Mouse (Mus musculus): Measurements from ENCODE around the gene Rpl3l. TPM values are rescaled to one million over a fixed set of nuclear protein-coding genes. Genes with fewer than 3 reads are reported as not detected.

Gene Rpl3l
- not detected for polyA plus RNA-seq (2012; fragmentation: generic; extraction: Trizol)

DNA sequence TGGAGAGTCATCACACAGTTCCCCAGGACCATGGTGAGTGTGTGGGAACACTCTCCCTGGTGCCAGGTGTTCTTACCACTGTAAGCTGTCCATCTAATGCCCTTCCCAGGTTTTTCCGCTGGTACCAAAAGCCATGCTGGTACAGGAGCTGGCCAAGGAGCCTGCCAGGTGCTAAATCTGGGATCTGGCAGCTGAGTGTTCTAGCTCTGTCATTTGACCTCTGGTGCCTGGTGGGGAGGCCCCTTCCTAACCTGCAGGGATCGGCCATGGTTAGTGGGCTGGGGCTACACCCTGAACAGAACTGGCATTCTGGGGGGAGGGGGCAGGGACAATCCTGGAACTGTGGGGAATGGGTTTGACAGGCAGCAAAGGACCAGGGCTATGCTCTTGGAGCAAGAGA lies at the start of gene Rpl3l:
Gene Rpl3l, plus strand, starts transcription at position 203 of the 400 bp plus-strand sequence.

GRCm38 (mm10) chr17:24689251-24690081 lies 38.2 kb upstream of the Rpl3l start, which contains the start of gene Syngr3:
TSS of gene Syngr3 (minus strand) at chr17:24689955.

DNA sequence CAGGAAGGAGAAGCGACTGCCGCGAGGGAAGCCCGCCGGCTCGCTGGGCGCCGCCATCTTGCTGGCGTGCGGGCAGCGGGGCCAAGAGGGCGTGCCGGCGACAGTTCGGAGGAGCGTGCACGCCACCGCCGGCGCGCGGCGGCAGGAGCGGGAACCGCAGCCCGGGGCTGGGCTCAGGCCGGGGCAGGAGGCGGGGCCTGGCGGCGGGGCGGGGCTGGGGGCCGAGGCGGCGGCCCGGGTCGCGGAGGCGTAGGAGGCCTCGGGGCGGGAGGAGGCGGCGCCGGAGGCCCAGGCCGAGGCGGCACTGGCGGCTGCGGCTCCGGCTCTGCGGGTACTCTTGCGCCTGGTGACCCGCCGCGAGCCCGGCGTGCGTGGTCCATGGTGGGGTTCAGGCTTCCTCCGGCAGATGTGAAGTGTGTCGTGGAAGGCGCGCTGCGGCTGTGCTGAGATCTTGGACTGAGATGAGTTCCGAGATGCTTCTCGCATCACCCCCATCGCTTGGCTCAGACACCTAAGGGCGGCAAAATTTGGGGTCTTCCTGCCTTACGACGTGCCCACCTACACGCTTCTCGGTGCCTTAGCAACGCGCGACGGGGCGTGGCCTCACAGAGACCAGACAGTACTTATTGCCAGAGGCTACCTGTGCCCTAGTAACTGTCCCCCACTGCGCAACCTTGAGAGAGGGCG lies 31.5 kb upstream of the Rpl3l start, which contains the start of the genes Gfer and Noxo1:
Gene Gfer, minus strand, starts transcription at position 146 of the 687 bp plus-strand sequence.
Gene Noxo1, plus strand, starts transcription at position 224 of the 687 bp plus-strand sequence.

GRCm38 (mm10) chr17:24706982-24707800 lies 20.4 kb upstream of the Rpl3l start, which contains the start of gene Tbl3:
TSS of gene Tbl3 (minus strand) at chr17:24707660.

DNA sequence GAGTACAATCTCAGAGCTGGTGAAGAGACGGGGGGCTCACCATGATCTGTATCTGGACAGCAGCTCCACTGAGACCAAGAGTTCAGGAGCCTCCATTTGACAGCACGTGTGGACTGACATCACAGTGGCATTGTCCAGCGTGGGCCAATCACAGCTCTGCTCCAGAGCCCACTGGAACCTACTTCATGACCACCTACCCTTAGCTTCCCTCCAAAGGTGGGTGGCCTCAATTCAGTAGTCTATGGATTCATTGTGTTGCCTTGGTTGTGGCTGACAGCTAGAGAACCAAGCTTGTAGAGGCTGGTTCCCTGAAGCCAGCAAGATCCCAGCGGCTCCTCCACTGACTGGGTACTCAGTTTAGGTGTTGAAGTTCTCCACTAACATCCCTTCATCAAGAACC lies 9.7 kb upstream of the Rpl3l start, which contains the start of the genes Rnf151 and Rps2:
Gene Rnf151, minus strand, starts transcription at position 121 of the 400 bp plus-strand sequence.
Gene Rps2, plus strand, starts transcription at position 174 of the 400 bp plus-strand sequence.

DNA sequence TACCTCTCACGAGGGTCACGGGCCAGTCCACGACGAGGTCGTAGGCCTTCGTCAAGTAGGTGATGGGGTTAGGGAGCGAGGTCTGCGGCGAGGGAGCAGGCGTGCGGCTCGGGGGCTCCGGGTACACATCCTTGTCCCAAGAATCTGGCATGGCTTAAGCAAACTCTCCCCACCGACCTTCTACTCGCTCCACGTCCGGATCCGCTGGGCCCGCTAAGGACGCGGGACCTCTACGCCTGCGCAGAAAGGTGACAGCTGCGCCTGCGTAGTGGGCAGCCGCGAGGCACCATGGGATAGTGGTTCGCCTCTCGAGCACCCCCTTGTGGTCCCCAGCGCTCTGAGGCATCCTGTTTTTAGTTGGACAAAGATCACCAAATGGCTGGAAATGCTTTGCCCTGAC lies 3.4 kb upstream of the Rpl3l start, which contains the start of gene Ndufb10:
Gene Ndufb10, minus strand, starts transcription at position 295 of the 400 bp plus-strand sequence.

GRCm38 (mm10) chr17:24736330-24737051 lies 8.9 kb downstream of the Rpl3l start, which contains the start of gene Msrb1:
TSS of gene Msrb1 (plus strand) at chr17:24736642.

GRCm38 (mm10) chr17:24752415-24753394 lies 25.1 kb downstream of the Rpl3l start, which contains the start of gene Hs3st6:
TSS of gene Hs3st6 (plus strand) at chr17:24752988.

Other genes with a start within 250 kb of the Rpl3l start
- 10 to 100 TPM; 11.5 to 32.9 TPM for gene Mlst8, start 248.7 kb upstream of the Rpl3l start, polyA plus RNA-seq (2012; fragmentation: generic; extraction: Trizol)
- under 1 TPM; 0.26 to 0.51 TPM for gene Caskin1, start 239.2 kb upstream of the Rpl3l start, polyA plus RNA-seq (2012; fragmentation: generic; extraction: Trizol)
- 100 to 1,000 TPM in 1 of 2 experiments, 10 to 100 TPM in 1; 68.5 to 103 TPM for gene Traf7, start 199.9 kb upstream of the Rpl3l start, polyA plus RNA-seq (2012; fragmentation: generic; extraction: Trizol)
- gene Rab26, start 193.6 kb upstream of the Rpl3l start, polyA plus RNA-seq (2012; fragmentation: generic; extraction: Trizol), result under 1 TPM; 0.11 to 0.22 TPM
- gene Pkd1, start 178.0 kb upstream of the Rpl3l start, polyA plus RNA-seq (2012; fragmentation: generic; extraction: Trizol), result 10 to 100 TPM in 1 of 2 experiments, 1 to 10 TPM in 1; 6.9 to 98.9 TPM
- gene Tsc2, start 95.2 kb upstream of the Rpl3l start, polyA plus RNA-seq (2012; fragmentation: generic; extraction: Trizol), result 100 to 1,000 TPM in 1 of 2 experiments, 10 to 100 TPM in 1; 78.3 to 110 TPM
- 10 to 100 TPM; 27.3 to 51.1 TPM for gene Nthl1, start 95.1 kb upstream of the Rpl3l start, polyA plus RNA-seq (2012; fragmentation: generic; extraction: Trizol)
- 10 to 100 TPM in 1 of 2 experiments, 1 to 10 TPM in 1; 2.8 to 26.5 TPM for gene Slc9a3r2, start 77.5 kb upstream of the Rpl3l start, polyA plus RNA-seq (2012; fragmentation: generic; extraction: Trizol)
- not detected for gene Npw, start 69.4 kb upstream of the Rpl3l start, polyA plus RNA-seq (2012; fragmentation: generic; extraction: Trizol)
- gene Zfp598, start 58.1 kb upstream of the Rpl3l start, polyA plus RNA-seq (2012; fragmentation: generic; extraction: Trizol), result 10 to 100 TPM; 14.9 to 24.2 TPM
- under 1 TPM; 0.14 to 0.27 TPM for gene Syngr3, start 37.9 kb upstream of the Rpl3l start, polyA plus RNA-seq (2012; fragmentation: generic; extraction: Trizol)
- gene Gfer, start 31.7 kb upstream of the Rpl3l start, polyA plus RNA-seq (2012; fragmentation: generic; extraction: Trizol), result 10 to 100 TPM; 40.0 to 84.5 TPM
- 1 to 10 TPM; 1.9 to 6.3 TPM for gene Noxo1, start 31.6 kb upstream of the Rpl3l start, polyA plus RNA-seq (2012; fragmentation: generic; extraction: Trizol)
- gene Tbl3, start 20.2 kb upstream of the Rpl3l start, polyA plus RNA-seq (2012; fragmentation: generic; extraction: Trizol), result 100 to 1,000 TPM in 1 of 2 experiments, 10 to 100 TPM in 1; 28.8 to 116 TPM
- 1 to 10 TPM; 2.0 to 2.2 TPM for gene Rnf151, start 9.8 kb upstream of the Rpl3l start, polyA plus RNA-seq (2012; fragmentation: generic; extraction: Trizol)
- gene Rps2, start 9.7 kb upstream of the Rpl3l start, polyA plus RNA-seq (2012; fragmentation: generic; extraction: Trizol), result 100 to 1,000 TPM; 451 to 471 TPM
- gene Ndufb10, start 3.3 kb upstream of the Rpl3l start, polyA plus RNA-seq (2012; fragmentation: generic; extraction: Trizol), result 100 to 1,000 TPM; 438 to 576 TPM
- gene Msrb1, start 8.8 kb downstream of the Rpl3l start, polyA plus RNA-seq (2012; fragmentation: generic; extraction: Trizol), result 100 to 1,000 TPM in 1 of 2 experiments, 10 to 100 TPM in 1; 99.5 to 155 TPM
- under 1 TPM; 0.02 to 0.04 TPM for gene Hs3st6, start 25.2 kb downstream of the Rpl3l start, polyA plus RNA-seq (2012; fragmentation: generic; extraction: Trizol)
- not detected for gene Meiob, start 76.5 kb downstream of the Rpl3l start, polyA plus RNA-seq (2012; fragmentation: generic; extraction: Trizol)
- gene Hagh, start 112.3 kb downstream of the Rpl3l start, polyA plus RNA-seq (2012; fragmentation: generic; extraction: Trizol), result 10 to 100 TPM; 29.5 to 54.2 TPM
- gene Fahd1, start 122.5 kb downstream of the Rpl3l start, polyA plus RNA-seq (2012; fragmentation: generic; extraction: Trizol), result 10 to 100 TPM in 1 of 2 experiments, 1 to 10 TPM in 1; 2.4 to 14.2 TPM
- gene Igfals, start 138.2 kb downstream of the Rpl3l start, polyA plus RNA-seq (2012; fragmentation: generic; extraction: Trizol), result 1 to 10 TPM in 1 of 2 experiments, under 1 TPM in 1; 0.02 to 1.7 TPM
- gene Nubp2, start 158.5 kb downstream of the Rpl3l start, polyA plus RNA-seq (2012; fragmentation: generic; extraction: Trizol), result 10 to 100 TPM; 52.2 to 83.5 TPM
- 10 to 100 TPM; 29.6 to 47.8 TPM for gene Spsb3, start 158.8 kb downstream of the Rpl3l start, polyA plus RNA-seq (2012; fragmentation: generic; extraction: Trizol)
- gene Eme2, start 167.3 kb downstream of the Rpl3l start, polyA plus RNA-seq (2012; fragmentation: generic; extraction: Trizol), result 10 to 100 TPM; 10.0 to 12.7 TPM
- gene Mrps34, start 167.3 kb downstream of the Rpl3l start, polyA plus RNA-seq (2012; fragmentation: generic; extraction: Trizol), result 100 to 1,000 TPM; 126 to 185 TPM
- gene Nme3, start 168.7 kb downstream of the Rpl3l start, polyA plus RNA-seq (2012; fragmentation: generic; extraction: Trizol), result 10 to 100 TPM; 23.3 to 53.3 TPM
- 10 to 100 TPM in 1 of 2 experiments, 1 to 10 TPM in 1; 3.9 to 54.1 TPM for gene Mapk8ip3, start 209.2 kb downstream of the Rpl3l start, polyA plus RNA-seq (2012; fragmentation: generic; extraction: Trizol)
- 10 to 100 TPM; 19.4 to 33.6 TPM for gene Jpt2, start 232.9 kb downstream of the Rpl3l start, polyA plus RNA-seq (2012; fragmentation: generic; extraction: Trizol)

All from C3H10T1/2 (cell line).